Mouse (Mus musculus) hindbrain, embryonic 11.5 days (tissue): ENCODE measurements around the gene A4galt. TPM values are rescaled to one million over a fixed set of nuclear protein-coding genes. Genes with fewer than 3 reads are reported as not detected.

Experiments used
- ATAC-seq: fragments of 200-750 bp; cut with Nextera tagmentation; 2 replicates; pipeline ENCODE4 v1.8.0; 2017; ENCODE audit warnings: mild to moderate bottlenecking, moderate TSS enrichment, moderate library complexity; ENCODE audit not compliant: low FRiP score
- DNase-seq: peaks from one replicate; pipeline ENCODE4 v3.0.0-alpha.2; 2015; ENCODE audit warnings: low spot score
- H3K27ac ChIP-seq: fragments of 300-500 bp; sonication (generic); 2 replicates; pipeline ENCODE4 v1.5.1; 2014; ENCODE audit warnings: mild to moderate bottlenecking, low read depth, low read length
- H3K27me3 ChIP-seq: fragments of 300-500 bp; sonication (generic); 2 replicates; pipeline ENCODE4 v1.6.1; 2014; ENCODE audit warnings: mild to moderate bottlenecking, low read length, moderate library complexity, mixed read lengths; ENCODE audit not compliant: control insufficient read depth, insufficient read depth
- H3K36me3 ChIP-seq: fragments of 300-500 bp; sonication (generic); 2 replicates; pipeline ENCODE4 v1.6.1; 2014; ENCODE audit warnings: mild to moderate bottlenecking, low read length, moderate library complexity, mixed read lengths; ENCODE audit not compliant: control insufficient read depth, insufficient read depth
- H3K4me1 ChIP-seq: fragments of 300-500 bp; sonication (generic); replicated peaks from 2 replicates; pipeline ENCODE4 v1.6.1; 2014; ENCODE audit warnings: low read length, mixed read lengths; ENCODE audit not compliant: control insufficient read depth, insufficient read depth
- H3K4me2 ChIP-seq: fragments of 300-500 bp; sonication (generic); replicated peaks from 2 replicates; pipeline ENCODE4 v1.6.1; 2014; ENCODE audit warnings: mild to moderate bottlenecking, low read depth, low read length
- H3K4me3 ChIP-seq: fragments of 300-500 bp; sonication (generic); 2 replicates; pipeline ENCODE4 v1.5.1; 2014; ENCODE audit warnings: low read depth, low read length
- H3K9ac ChIP-seq: fragments of 300-500 bp; sonication (generic); 2 replicates; pipeline ENCODE4 v1.6.1; 2014; ENCODE audit warnings: low read depth, low read length
- H3K9me3 ChIP-seq: fragments of 300-500 bp; sonication (generic); 2 replicates; pipeline ENCODE4 v1.6.1; 2016; ENCODE audit warnings: low read length; ENCODE audit not compliant: control insufficient read depth
- WGBS: fragments of 180-500 bp; shearing (Covaris S2); extraction: QIAGEN DNeasy Blood & Tissue Kit; methylation state at CpG from one replicate; pipeline ENCODE4 v1.1.7; 2014; 5-methylcytosine and 5-hydroxymethylcytosine counted together
- polyA plus RNA-seq: library from polyadenylated mRNA; unstranded; fragments of >200 nt; fragmentation: Nextera tagmentation; extraction: Ambion mirVana; gene quantifications from 2 replicates; pipeline ENCODE4 v1.2.1, GENCODE M21; 2014

The A4galt gene
- polyA plus RNA-seq, 1 experiment from 2014 or later, result 1.7 TPM

- Histone ChIP-seq H3K36me3 (no peaks in the 10 kb centered on the region), H3K9me3 (no peaks in the 10 kb centered on the region), H3K27ac (no peak overlapping the region), H3K9ac (no peak overlapping the region), H3K4me1 (no peaks in the 10 kb centered on the region), H3K27me3 (no peaks in the 10 kb centered on the region; the same call in 1 of the 2 replicates), H3K4me3 (no peak overlapping the region), H3K4me2 (peak overlapping the region; percentile 26)
- WGBS, result 20% methylated on average over 10 of the region's 10 CpGs
- ATAC-seq, result no peak
- peak; percentile 10 for DNase-seq
These were observed 41.9 kb downstream of the A4galt start for GRCm38 (mm10) chr15:83209719-83210118.

GRCm38 (mm10) chr15:83209092-83209695 is 42.4 kb downstream of the A4galt start:
- 39% methylated on average over 4 of the region's 4 CpGs for WGBS
- no peak overlapping the region for H3K4me3 ChIP-seq

GRCm38 (mm10) chr15:83204731-83205451 is 46.7 kb downstream of the A4galt start:
- 0 out of 2 replicates have a peak, but pooled peaks have one; percentile 25 for ATAC-seq
- no peaks in the 10 kb centered on the region for H3K4me1 ChIP-seq
- no peak overlapping the region for H3K4me2 ChIP-seq
- H3K9ac ChIP-seq, result no peak overlapping the region
- H3K27me3 ChIP-seq, result no peaks in the 10 kb centered on the region
- H3K36me3 ChIP-seq, result no peaks in the 10 kb centered on the region
- WGBS, result 36% methylated on average over 7 of the region's 10 CpGs
- no peak overlapping the region for H3K27ac ChIP-seq
- peak; percentile 77 for DNase-seq
- H3K4me3 ChIP-seq, result no peak overlapping the region
- H3K9me3 ChIP-seq, result no peaks in the 10 kb centered on the region

More at GRCm38 (mm10) chr15:83209092-83209695, 42.4 kb downstream of the A4galt start:
- no peaks in the 10 kb centered on the region for H3K36me3 ChIP-seq
- no peak for ATAC-seq
- H3K27me3 ChIP-seq, result no peaks in the 10 kb centered on the region; the same call in 1 of the 2 replicates
- no peak overlapping the region for H3K9ac ChIP-seq
- no peaks in the 10 kb centered on the region for H3K4me1 ChIP-seq
- peak; percentile 19 for DNase-seq
- H3K9me3 ChIP-seq, result no peaks in the 10 kb centered on the region
- H3K4me2 ChIP-seq, result no peak overlapping the region
- no peak overlapping the region for H3K27ac ChIP-seq

- WGBS, result 71% methylated on average over 4 of the region's 4 CpGs
- DNase-seq, result no peak
- no peaks in the 10 kb centered on the region for H3K27me3 ChIP-seq
- no peak overlapping the region for H3K9ac ChIP-seq
- no peak overlapping the region for H3K4me3 ChIP-seq
- ATAC-seq, result no peak
- no peak overlapping the region for H3K4me2 ChIP-seq
- no peak overlapping the region for H3K27ac ChIP-seq
- H3K4me1 ChIP-seq, result no peaks in the 10 kb centered on the region
- H3K36me3 ChIP-seq, result no peaks in the 10 kb centered on the region
- H3K9me3 ChIP-seq, result no peaks in the 10 kb centered on the region
These were observed 49.2 kb downstream of the A4galt start for GRCm38 (mm10) chr15:83202412-83202811.

GRCm38 (mm10) chr15:83193413-83193812 is 58.2 kb downstream of the A4galt start:
- no peak overlapping the region for H3K27ac ChIP-seq
- DNase-seq (no peak), ATAC-seq (no peak)
- no peaks in the 10 kb centered on the region for H3K9me3 ChIP-seq
- H3K36me3 ChIP-seq, result no peaks in the 10 kb centered on the region
- H3K27me3 ChIP-seq, result no peaks in the 10 kb centered on the region
- no peak overlapping the region for H3K4me2 ChIP-seq
- no peaks in the 10 kb centered on the region for H3K4me1 ChIP-seq
- WGBS, result 95% methylated on average over 4 of the region's 4 CpGs
- no peak overlapping the region for H3K4me3 ChIP-seq
- no peak overlapping the region for H3K9ac ChIP-seq

- H3K4me3 ChIP-seq, result no peak overlapping the region
- 82% methylated on average over 5 of the region's 5 CpGs for WGBS
These were observed 69.2 kb downstream of the A4galt start for GRCm38 (mm10) chr15:83182351-83182750.

GRCm38 (mm10) chr15:83181800-83182330 is 69.7 kb downstream of the A4galt start:
- Histone ChIP-seq H3K9ac (no peak overlapping the region), H3K4me1 (no peaks in the 10 kb centered on the region), H3K27me3 (no peaks in the 10 kb centered on the region), H3K4me3 (no peak overlapping the region), H3K9me3 (no peaks in the 10 kb centered on the region), H3K27ac (no peak overlapping the region), H3K36me3 (no peaks in the 10 kb centered on the region), H3K4me2 (no peak overlapping the region)
- DNase-seq (no peak), ATAC-seq (no peak)
- 52% methylated on average over 4 of the region's 4 CpGs for WGBS

More at GRCm38 (mm10) chr15:83182351-83182750, 69.2 kb downstream of the A4galt start:
- no peaks in the 10 kb centered on the region for H3K27me3 ChIP-seq
- no peaks in the 10 kb centered on the region for H3K4me1 ChIP-seq
- DNase-seq (no peak), ATAC-seq (no peak)
- H3K27ac ChIP-seq, result no peak overlapping the region
- H3K9me3 ChIP-seq, result no peaks in the 10 kb centered on the region
- no peaks in the 10 kb centered on the region for H3K36me3 ChIP-seq
- H3K4me2 ChIP-seq, result no peak overlapping the region
- H3K9ac ChIP-seq, result no peak overlapping the region

- H3K9me3 ChIP-seq, result no peaks in the 10 kb centered on the region
- H3K9ac ChIP-seq, result no peak overlapping the region
- H3K4me1 ChIP-seq, result no peaks in the 10 kb centered on the region
- H3K4me3 ChIP-seq, result no peak overlapping the region
- H3K27ac ChIP-seq, result no peak overlapping the region
- no peaks in the 10 kb centered on the region for H3K27me3 ChIP-seq
- no peaks in the 10 kb centered on the region for H3K36me3 ChIP-seq
- no peak overlapping the region for H3K4me2 ChIP-seq
- DNase-seq, result no peak
- no peak for ATAC-seq
- WGBS, result 87% methylated on average over 6 of the region's 6 CpGs
These were observed 71.6 kb downstream of the A4galt start for GRCm38 (mm10) chr15:83180004-83180403.
